Mouse (Mus musculus): ENCODE data around the gene Vmn1r4.
A peak's percentile ranks its signal among the peaks of the same experiment; 100 is the strongest.

Vmn1r4 gene

DNA sequence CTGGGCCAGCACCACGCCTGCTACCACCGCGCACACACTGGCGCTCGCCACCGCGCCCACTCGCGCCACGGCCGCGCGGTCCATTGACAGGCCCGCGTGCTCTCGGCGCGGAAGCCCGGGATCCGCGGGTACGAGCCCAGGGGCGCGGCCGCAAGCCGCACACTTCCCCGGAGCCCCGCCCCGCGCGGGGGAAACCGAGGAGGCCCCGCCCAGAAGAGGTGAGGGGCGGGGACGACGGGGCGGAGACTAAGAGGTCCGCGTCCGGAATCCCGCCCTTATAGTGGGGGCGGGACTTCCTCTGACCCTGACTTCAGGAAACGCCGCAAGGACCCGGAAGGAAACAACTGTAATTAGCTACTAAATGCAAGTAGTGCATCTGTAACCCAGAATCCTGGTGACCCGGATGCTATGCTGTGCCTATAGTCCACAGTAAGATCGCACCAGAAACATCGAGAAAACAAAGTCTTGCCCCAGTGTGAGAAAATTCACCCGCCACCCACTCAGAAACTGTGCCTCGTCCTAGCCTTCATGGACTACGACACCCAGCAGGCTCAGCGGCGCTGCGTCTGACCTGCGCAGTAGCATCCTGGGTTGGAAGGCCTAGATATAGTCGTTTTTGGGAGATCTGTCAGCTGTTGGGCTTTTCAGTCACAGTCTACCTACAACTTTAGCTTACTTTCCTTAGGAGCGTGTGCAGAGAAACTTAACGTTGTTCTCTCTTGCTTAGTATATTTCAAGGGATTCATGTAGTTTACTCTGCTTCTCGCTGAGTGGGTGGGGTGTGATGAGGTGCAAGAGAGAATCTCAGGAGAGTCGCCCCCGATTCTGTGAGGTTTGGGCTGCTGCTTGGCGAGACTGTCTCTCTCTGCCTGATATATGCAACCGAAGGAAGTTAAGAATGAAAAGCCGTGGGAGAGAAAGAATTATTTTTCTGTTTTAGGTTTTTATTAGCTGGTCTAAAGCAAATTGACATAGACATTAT is at the start of gene Vmn1r4, which contains the start of gene Nt5c3:
Gene Vmn1r4 (plus strand): TSS at position 290 of the 982 bp plus-strand sequence.
Gene Nt5c3 (minus strand): TSS at position 207 of the 982 bp plus-strand sequence.
- DNase-seq (ENCODE audit: low spot score in 2 of 2), result peak; percentile 89 to 91

DNA sequence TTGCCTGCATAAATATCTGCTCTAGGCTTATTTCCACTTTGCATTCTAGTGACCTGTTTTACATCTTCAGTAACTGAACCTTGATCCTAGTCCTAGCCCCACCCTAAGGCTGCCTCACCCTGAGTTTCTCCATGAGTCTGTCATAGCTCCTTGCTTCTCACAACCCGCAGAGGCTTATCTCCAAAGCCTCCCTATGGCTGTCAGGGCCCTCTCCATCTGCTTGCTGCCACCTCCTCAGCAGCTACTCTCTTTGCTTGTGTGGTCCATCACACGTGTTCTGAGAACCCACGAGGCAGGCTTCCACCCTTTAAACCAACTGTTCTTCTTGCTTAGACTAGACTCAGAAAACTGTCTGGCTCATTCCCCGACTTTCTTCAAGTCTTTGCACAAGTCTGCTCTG is 46.9 kb upstream of the Vmn1r4 start:
- DNase-seq (ENCODE audit: low spot score in 2 of 2), result no peak

DNA sequence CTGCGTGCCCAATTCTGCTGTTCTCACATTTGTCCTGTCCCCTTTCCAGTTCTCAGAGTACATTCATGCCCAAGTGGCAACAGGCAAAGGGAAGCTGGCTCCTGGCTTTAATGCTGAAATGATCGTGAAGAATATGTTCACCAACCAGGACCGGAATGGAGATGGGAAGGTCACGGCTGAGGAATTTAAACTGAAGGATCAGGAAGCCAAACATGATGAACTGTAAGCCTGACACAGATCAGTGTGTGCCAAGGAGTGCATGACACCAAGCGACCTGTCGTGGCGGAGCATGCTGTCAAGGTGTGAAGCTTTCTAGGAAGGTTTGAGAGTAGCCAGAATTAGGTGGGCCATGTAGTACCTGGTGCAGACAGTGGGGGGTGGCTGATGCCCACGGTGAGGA is 45.8 kb upstream of the Vmn1r4 start:
- DNase-seq (ENCODE audit: low spot score in 2 of 2), result no peak

DNA sequence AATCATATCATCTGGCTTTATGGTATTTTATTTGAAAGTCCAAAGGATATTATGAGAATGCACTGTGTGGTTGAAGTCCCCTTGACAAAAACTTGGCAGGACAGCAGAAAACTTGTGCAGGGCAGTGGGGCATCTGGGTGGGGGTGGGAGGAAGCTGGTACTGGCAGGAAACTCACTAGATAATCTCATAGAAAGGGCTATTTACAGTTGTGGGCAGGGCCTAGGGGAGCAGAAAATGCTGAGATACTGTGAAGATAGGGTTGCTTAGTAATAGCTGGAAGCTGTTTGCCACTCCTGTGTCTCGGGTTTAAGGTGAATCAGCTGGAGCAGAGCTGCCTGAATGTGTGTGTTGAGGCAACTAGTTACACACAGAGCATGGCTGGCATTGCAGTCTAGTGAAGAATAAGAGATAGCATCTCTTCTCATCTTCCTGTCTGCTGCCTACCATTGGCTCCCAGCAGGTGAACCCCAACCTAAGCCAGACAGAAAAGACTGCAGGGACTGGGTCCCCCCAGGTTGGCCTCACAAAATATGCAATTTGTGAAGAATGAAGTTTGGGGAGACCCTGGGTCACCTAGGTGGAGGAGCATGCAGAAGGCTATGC is 44.4 kb upstream of the Vmn1r4 start:
- DNase-seq (ENCODE audit: low spot score in 2 of 2), result no peak

DNA sequence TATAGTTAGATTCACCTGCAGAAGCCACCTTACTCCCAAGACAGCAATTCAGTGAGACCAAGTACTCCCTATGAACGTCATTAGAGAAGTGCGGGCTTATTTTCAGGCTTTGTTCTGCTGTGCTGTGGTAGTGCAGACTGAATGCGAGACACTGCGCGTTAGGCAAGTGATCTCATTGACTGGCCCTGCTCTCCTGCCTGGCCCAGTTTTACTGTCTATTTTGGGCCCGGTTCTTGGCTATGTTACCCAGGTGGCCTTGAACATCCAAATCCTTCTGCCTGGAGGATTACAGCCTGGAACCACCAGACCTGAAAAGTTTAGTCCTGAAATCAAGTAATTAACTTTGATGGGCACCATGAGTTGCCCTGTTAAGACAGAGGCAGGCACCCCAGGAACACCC is 35.3 kb upstream of the Vmn1r4 start:
- DNase-seq (ENCODE audit: low spot score in 2 of 2), result no peak

GRCm38 (mm10) chr6:56890762-56891161 is 33.1 kb upstream of the Vmn1r4 start:
- no peak for DNase-seq (ENCODE audit: low spot score in 2 of 2)

GRCm38 (mm10) chr6:56899601-56900000 is 24.2 kb upstream of the Vmn1r4 start:
- DNase-seq (ENCODE audit: low spot score in 2 of 2), result no peak

- no peak for DNase-seq (ENCODE audit: low spot score in 2 of 2)
Observed at GRCm38 (mm10) chr6:56901336-56901735, 22.5 kb upstream of the Vmn1r4 start.

DNA sequence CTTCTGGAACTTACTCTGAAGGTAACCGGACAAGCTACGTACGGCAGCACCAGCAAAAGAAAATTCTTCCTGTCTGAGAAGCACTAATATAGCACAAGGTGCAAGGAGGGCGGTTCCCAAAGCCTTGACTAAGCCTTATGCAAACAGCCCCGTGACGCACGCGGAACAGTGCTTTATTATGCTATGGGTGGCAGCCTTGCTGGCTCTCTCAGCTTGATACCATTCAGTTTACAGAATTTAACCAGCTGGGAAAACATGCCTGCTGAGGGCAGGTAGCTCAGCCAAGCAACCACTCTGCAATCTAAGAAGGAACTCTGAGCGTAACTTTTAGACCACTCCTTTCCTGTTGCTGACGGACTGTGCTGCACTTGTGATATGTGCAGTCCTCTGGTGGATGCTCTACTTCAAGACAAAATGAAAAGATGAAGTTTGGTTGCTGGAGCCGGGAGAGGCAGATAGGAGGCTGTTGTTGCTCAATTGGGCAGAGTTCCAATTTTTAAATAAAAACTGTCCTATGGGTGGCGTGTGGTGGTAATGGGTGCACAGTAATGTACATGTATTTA is 21.9 kb upstream of the Vmn1r4 start:
- DNase-seq (ENCODE audit: low spot score in 2 of 2), result peak; percentile 81 to 82

DNA sequence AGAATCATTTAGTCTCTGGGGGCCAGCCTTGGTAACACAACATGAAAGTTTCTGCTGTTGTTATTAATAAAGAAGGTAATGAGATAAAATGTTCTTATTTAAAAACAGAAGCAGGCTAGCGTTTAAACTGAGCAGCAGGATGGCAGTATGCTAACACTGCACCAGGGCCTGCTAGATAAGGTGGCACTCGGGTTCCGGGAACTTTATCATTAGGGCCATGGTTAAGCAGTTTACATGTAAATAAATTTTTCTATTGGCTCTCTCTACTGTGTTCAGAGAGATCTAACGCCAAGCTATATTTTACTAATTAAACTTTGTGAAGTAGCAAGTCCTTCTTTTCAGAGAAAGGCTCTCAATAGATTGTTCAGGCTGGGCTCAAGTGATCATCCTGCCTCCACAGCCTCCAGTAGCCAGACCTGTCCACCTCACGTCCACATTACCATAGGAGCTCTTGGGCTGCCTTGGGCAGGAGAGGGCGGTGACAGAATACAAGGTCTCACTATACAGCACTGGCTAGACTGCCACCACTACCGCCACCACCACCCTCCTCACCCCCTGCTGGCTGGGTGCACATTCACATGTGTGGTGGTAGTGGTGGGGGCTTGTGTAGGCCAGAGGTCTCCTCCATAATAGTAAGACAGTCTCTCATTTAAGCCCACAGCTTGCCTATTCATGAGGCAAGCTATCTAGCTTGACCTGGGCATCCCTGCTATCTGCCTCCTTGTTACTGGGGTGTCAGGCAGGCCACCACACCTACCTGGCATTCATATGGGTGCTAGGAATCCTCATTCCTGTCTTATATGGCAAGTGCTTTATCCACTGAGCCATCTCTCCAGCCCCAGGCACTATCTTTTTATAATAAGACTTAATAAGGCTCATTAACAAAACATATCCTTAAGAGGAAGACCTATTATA is 21.0 kb upstream of the Vmn1r4 start:
- no peak for DNase-seq (ENCODE audit: low spot score in 2 of 2)

DNA sequence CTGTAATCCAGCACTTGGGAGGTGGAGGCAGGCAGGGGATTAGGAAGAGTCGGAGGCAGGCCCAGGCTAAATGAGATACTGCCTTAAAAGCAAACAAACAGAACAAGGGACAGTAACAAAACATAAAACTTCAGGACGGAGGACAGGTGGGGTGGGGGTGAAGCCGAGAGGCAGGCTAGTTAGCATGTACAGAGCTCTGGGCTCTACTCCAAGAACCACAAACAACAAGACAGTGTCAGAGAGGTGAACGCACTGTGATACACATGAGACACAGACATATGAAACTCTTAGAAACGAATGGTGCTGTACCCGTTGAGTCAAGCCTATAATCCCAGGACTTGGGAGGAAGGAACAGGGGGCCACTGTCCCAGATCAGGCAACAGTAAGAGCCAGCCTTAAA is 20.0 kb upstream of the Vmn1r4 start:
- DNase-seq (ENCODE audit: low spot score in 2 of 2), result no peak

- no peak for DNase-seq (ENCODE audit: low spot score in 2 of 2)
Observed at GRCm38 (mm10) chr6:56904330-56904729, 19.5 kb upstream of the Vmn1r4 start.

DNA sequence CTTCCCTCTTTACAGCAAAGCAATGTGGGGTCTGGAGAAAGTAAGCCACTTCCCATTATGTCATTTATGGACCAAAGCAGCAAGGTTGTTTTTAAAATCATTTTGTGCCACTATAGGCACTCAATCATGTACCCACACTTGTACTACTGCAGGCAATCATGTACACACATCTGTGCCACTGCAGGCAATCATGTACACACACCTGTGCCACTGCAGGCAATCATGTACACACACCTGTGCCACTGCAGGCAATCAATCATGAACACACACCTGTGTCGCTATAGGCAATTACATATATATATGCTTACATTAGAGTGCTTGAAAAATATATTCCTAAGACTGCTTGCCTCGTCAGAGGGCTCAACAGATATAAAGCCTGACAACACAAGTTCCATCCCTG is 18.8 kb upstream of the Vmn1r4 start:
- DNase-seq (ENCODE audit: low spot score in 2 of 2), result no peak

- no peak for DNase-seq (ENCODE audit: low spot score in 2 of 2)
Observed at GRCm38 (mm10) chr6:56905486-56905885, 18.3 kb upstream of the Vmn1r4 start.

DNA sequence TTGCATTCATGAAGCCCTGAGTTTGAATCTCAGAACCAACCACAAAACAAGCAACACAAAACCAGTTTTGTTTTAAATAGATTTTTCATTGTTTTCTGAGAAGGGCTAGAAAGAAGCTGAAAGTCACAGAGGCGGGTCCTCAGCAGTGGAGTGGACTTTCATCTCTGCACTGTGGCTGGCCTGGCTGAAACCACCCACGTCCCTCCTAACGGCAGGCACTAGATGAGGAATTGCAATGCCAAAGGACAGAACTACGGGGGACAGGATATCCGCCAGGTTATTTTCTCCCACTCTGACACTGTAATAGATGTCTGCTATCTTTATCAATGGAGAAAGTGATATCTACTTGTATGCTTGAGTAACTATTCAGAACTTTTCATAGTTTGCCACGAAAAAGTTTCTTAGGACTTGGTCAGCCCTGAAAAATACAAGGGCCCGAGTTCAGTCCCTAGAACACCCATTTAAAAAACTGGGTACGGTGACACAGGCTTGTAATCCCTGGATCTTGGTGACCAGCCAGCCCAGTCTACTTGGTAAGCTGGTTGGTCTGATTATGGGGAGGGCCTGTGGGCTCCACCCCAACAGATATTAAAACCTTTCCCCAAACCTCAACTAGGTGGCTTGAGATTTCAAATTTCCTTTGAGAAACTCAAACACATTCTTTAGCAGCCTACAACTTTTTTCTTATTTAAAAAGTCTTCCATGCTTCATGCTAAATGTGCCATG is 17.5 kb upstream of the Vmn1r4 start:
- DNase-seq (ENCODE audit: low spot score in 2 of 2), result no peak

- no peak for DNase-seq (ENCODE audit: low spot score in 2 of 2)
Observed at GRCm38 (mm10) chr6:56907973-56908372, 15.8 kb upstream of the Vmn1r4 start.

- no peak for DNase-seq (ENCODE audit: low spot score in 2 of 2)
Observed at GRCm38 (mm10) chr6:56908397-56908796, 15.4 kb upstream of the Vmn1r4 start.

GRCm38 (mm10) chr6:56908912-56909311 is 14.9 kb upstream of the Vmn1r4 start:
- peak; percentile 52 to 62 for DNase-seq (ENCODE audit: low spot score in 2 of 2)

GRCm38 (mm10) chr6:56910910-56911309 is 12.9 kb upstream of the Vmn1r4 start:
- DNase-seq (ENCODE audit: low spot score in 2 of 2), result no peak

- DNase-seq (ENCODE audit: low spot score in 2 of 2), result no peak
Observed at GRCm38 (mm10) chr6:56913092-56913858, 10.5 kb upstream of the Vmn1r4 start.
